Mouse (Mus musculus): ENCODE results near the gene Atp6v0a1.
A peak's percentile ranks its signal among the peaks of the same experiment; 100 is the strongest.

Gene Atp6v0a1

GRCm38 (mm10) chr11:101061049-101061448 is 51.8 kb downstream of the Atp6v0a1 start:
- DNase-seq (ENCODE audit: low read depth), result no peak

- DNase-seq (ENCODE audit: low read depth), result no peak
Measured at GRCm38 (mm10) chr11:101062165-101062884, 53.1 kb downstream of the Atp6v0a1 start.

GRCm38 (mm10) chr11:101062971-101063675 is 53.9 kb downstream of the Atp6v0a1 start:
- DNase-seq (ENCODE audit: low read depth), result no peak

- peak; percentile 69 for DNase-seq (ENCODE audit: low read depth)
Measured at GRCm38 (mm10) chr11:101063676-101064327, 54.5 kb downstream of the Atp6v0a1 start.

- DNase-seq (ENCODE audit: low read depth), result no peak
Measured at GRCm38 (mm10) chr11:101064462-101064861, 55.2 kb downstream of the Atp6v0a1 start.

- DNase-seq (ENCODE audit: low read depth), result no peak
Measured at GRCm38 (mm10) chr11:101065002-101065401, 55.8 kb downstream of the Atp6v0a1 start.

GRCm38 (mm10) chr11:101066549-101067412 is 57.5 kb downstream of the Atp6v0a1 start:
- peak; percentile 72 for DNase-seq (ENCODE audit: low read depth)

GRCm38 (mm10) chr11:101069391-101070188 is 60.3 kb downstream of the Atp6v0a1 start, which contains the start of gene Naglu:
Gene Naglu, plus strand, starts transcription at chr11:101070012.
- DNase-seq (ENCODE audit: low read depth), result peak; percentile 77

- no peak for DNase-seq (ENCODE audit: low read depth)
Measured at GRCm38 (mm10) chr11:101070189-101070527, 60.9 kb downstream of the Atp6v0a1 start.

GRCm38 (mm10) chr11:101070987-101071386 is 61.7 kb downstream of the Atp6v0a1 start:
- DNase-seq (ENCODE audit: low read depth), result no peak

- DNase-seq (ENCODE audit: low read depth), result no peak
Measured at GRCm38 (mm10) chr11:101071810-101072428, 62.7 kb downstream of the Atp6v0a1 start.

- no peak for DNase-seq (ENCODE audit: low read depth)
Measured at GRCm38 (mm10) chr11:101078121-101078520, 68.9 kb downstream of the Atp6v0a1 start, which contains the start of gene Hsd17b1. Gene Hsd17b1, plus strand, starts transcription at chr11:101078411.

GRCm38 (mm10) chr11:101079746-101080145 is 70.5 kb downstream of the Atp6v0a1 start:
- DNase-seq (ENCODE audit: low read depth), result no peak

- no peak for DNase-seq (ENCODE audit: low read depth)
Measured at GRCm38 (mm10) chr11:101080421-101080820, 71.2 kb downstream of the Atp6v0a1 start.

GRCm38 (mm10) chr11:101081659-101082058 is 72.4 kb downstream of the Atp6v0a1 start:
- DNase-seq (ENCODE audit: low read depth), result no peak

GRCm38 (mm10) chr11:101082208-101083082 is 73.2 kb downstream of the Atp6v0a1 start, which contains the start of gene Coasy:
Gene Coasy, plus strand, starts transcription at chr11:101082565.
- peak; percentile 82 for DNase-seq (ENCODE audit: low read depth)

GRCm38 (mm10) chr11:101083083-101083697 is 73.9 kb downstream of the Atp6v0a1 start:
- DNase-seq (ENCODE audit: low read depth), result no peak

GRCm38 (mm10) chr11:101084246-101084645 is 75.0 kb downstream of the Atp6v0a1 start:
- no peak for DNase-seq (ENCODE audit: low read depth)

GRCm38 (mm10) chr11:101084811-101085210 is 75.6 kb downstream of the Atp6v0a1 start:
- no peak for DNase-seq (ENCODE audit: low read depth)
